In genomic region chr14:16365362-16366173, GRCm38 (mm10) we compare ENCODE assay signal across 7 mouse cellular contexts. TPM values are rescaled to one million over a fixed set of nuclear protein-coding genes. Genes with fewer than 3 reads are reported as not detected.
DNase-seq lines count a peak whose midpoint lies in the region; ATAC-seq and TF ChIP-seq lines count a peak whose summit lies in the region.

No protein-coding gene starts in this region.

- peaks cover 16% of the 10 kb centered on the region for H3K4me1 ChIP-seq in embryonic facial prominence, embryonic 13.5 days
- peaks cover 11% of the 10 kb centered on the region; the same call in 1 of the 2 replicates for H3K4me1 ChIP-seq in limb, embryonic 15.5 days
- peaks cover 5% of the 10 kb centered on the region for H3K4me1 ChIP-seq in midbrain, postnatal 0 days (ENCODE audit: insufficient read depth, low read length)

- DNase-seq in adrenal gland, postnatal 25 days: peak; percentile 75
- peak; percentile 53 for DNase-seq in heart, adult 8-10 months (ENCODE audit: low spot score)
- DNase-seq in kidney, adult 9 months: peak; percentile 62
- peak; percentile 56 for DNase-seq in midbrain, postnatal 0 days (ENCODE audit: low spot score)
- DNase-seq in spleen, postnatal 10 days (ENCODE audit: low spot score in 2 of 2): peak; percentile 68 to 79

- peak overlapping the region; percentile 99 for H3K9ac ChIP-seq in embryonic facial prominence, embryonic 13.5 days
- peak overlapping the region; percentile 97 for H3K9ac ChIP-seq in limb, embryonic 15.5 days
- peak overlapping the region; percentile 100 for H3K9ac ChIP-seq in midbrain, postnatal 0 days (replicated peaks; ENCODE audit: low read length, poor library complexity, severe bottlenecking)

- TF ChIP-seq CTCF in midbrain, postnatal 0 days (IDR thresholded peaks at IDR 0.05): no peak

- peak overlapping the region; percentile 98 for H3K27ac ChIP-seq in embryonic facial prominence, embryonic 13.5 days
- H3K27ac ChIP-seq in limb, embryonic 15.5 days: peak overlapping the region; percentile 97
- peak overlapping the region; percentile 99 for H3K27ac ChIP-seq in midbrain, postnatal 0 days (ENCODE audit: low read depth, low read length)

- under 1% methylated on average over 77 of the region's 87 CpGs for WGBS in embryonic facial prominence, embryonic 13.5 days
- WGBS in limb, embryonic 15.5 days: under 1% methylated on average over 82 of the region's 87 CpGs
- 0% methylated on average over 82 of the region's 87 CpGs for WGBS in midbrain, postnatal 0 days

- peak; percentile 72 for ATAC-seq in embryonic facial prominence, embryonic 13.5 days (ENCODE audit: insufficient number of reproducible peaks, insufficient read depth, low FRiP score, low TSS enrichment, low read depth)
- ATAC-seq in limb, embryonic 15.5 days (ENCODE audit: insufficient number of reproducible peaks, low FRiP score, low TSS enrichment, low read depth): peak; percentile 61
- ATAC-seq in midbrain, postnatal 0 days (ENCODE audit: low FRiP score): peak; percentile 76

- no peaks in the 10 kb centered on the region for H3K9me3 ChIP-seq in embryonic facial prominence, embryonic 13.5 days
- no peaks in the 10 kb centered on the region for H3K9me3 ChIP-seq in limb, embryonic 15.5 days
- no peaks in the 10 kb centered on the region for H3K9me3 ChIP-seq in midbrain, postnatal 0 days (ENCODE audit: low read length)

- H3K4me3 ChIP-seq in embryonic facial prominence, embryonic 13.5 days: peak overlapping the region; percentile 91
- H3K4me3 ChIP-seq in limb, embryonic 15.5 days: peak overlapping the region; percentile 88
- H3K4me3 ChIP-seq in midbrain, postnatal 0 days (ENCODE audit: low read depth, low read length): peak overlapping the region; percentile 83

- no peaks in the 10 kb centered on the region for H3K27me3 ChIP-seq in embryonic facial prominence, embryonic 13.5 days
- no peaks in the 10 kb centered on the region for H3K27me3 ChIP-seq in limb, embryonic 15.5 days
- no peaks in the 10 kb centered on the region for H3K27me3 ChIP-seq in midbrain, postnatal 0 days (ENCODE audit: insufficient read depth, low read length)

- peak overlapping the region; percentile 74 for H3K4me2 ChIP-seq in embryonic facial prominence, embryonic 13.5 days
- H3K4me2 ChIP-seq in limb, embryonic 15.5 days: peak overlapping the region; percentile 61
- H3K4me2 ChIP-seq in midbrain, postnatal 0 days (ENCODE audit: low read depth, low read length, poor library complexity, severe bottlenecking): peak overlapping the region; percentile 80

- H3K36me3 ChIP-seq in embryonic facial prominence, embryonic 13.5 days: peaks cover 3% of the 10 kb centered on the region; the same call in 1 of the 2 replicates
- H3K36me3 ChIP-seq in limb, embryonic 15.5 days: no peaks in the 10 kb centered on the region
- no peaks in the 10 kb centered on the region for H3K36me3 ChIP-seq in midbrain, postnatal 0 days (ENCODE audit: insufficient read depth, low read length)

RNA-seq across cellular contexts. Expression of gene Top2b, which starts 0.6 kb away (rescaled TPM):
- total RNA-seq in adrenal gland, postnatal 25 days (2021): 97.3 and 97.4 TPM in 2 replicates
- polyA plus RNA-seq in embryonic facial prominence, embryonic 13.5 days (2015; fragmentation: Nextera tagmentation; extraction: Ambion mirVana): 65.8 and 67.5 TPM in 2 replicates
- total RNA-seq in heart, adult 8-10 months (2022): 10 to 100 TPM; 42.1 to 56.5 (median 53.1) TPM
- 41.4 and 50.9 TPM in 2 replicates for polyA plus RNA-seq in limb, embryonic 15.5 days (2015; fragmentation: Nextera tagmentation; extraction: Ambion mirVana)
- total RNA-seq in midbrain, postnatal 0 days (2014; rRNA removed): 136 and 214 TPM in 2 replicates
- 40.8 and 55.8 TPM in 2 replicates for polyA plus RNA-seq in midbrain, postnatal 0 days (2015; fragmentation: Nextera tagmentation; extraction: Ambion mirVana)

Comparison
In these comparisons a context has a peak if more than half of its experiments do, and no peak if none do; other contexts are left out.
1. Peak in every context shown above with its lines: DNase-seq, ATAC-seq, H3K4me3 ChIP-seq and H3K27ac ChIP-seq.